Mouse (Mus musculus): ENCODE data around the gene Gna14.

DNA sequence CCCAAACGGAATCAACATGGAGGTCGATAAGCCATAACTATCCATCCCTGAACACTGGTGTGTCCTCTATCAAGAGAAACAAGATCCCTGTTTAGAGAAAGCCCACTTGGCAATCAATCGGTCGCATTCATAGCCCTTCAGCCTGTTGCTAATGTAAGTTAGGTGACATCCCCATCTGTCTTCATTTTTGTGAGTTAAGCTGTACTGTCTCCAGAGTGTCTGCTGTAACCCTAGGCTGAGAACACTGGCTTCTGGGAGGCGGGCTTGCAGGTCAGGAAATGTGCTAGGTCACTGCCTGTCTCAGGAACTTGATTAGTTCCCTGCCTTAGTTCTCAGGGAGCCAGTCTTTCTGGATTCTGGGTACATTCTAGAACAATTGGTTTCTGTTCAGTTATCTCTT, 91.5 kb downstream of the Gna14 start:
- TF ChIP-seq CTCF (IDR thresholded peaks at IDR 0.05; ENCODE audit: control insufficient read depth, insufficient read depth, insufficient read length) (no peak), MYOD1 (IDR thresholded peaks at IDR 0.05; ENCODE audit: control insufficient read depth, insufficient read length, low read depth) (no peak), FOSL1 (IDR thresholded peaks at IDR 0.05; ENCODE audit: insufficient read depth, low read length, poor library complexity, severe bottlenecking) (no peak), USF1 (IDR thresholded peaks at IDR 0.05; ENCODE audit: low read depth) (no peak)

Data from C2C12 (cell line).